Mouse (Mus musculus) lung, embryonic 16.5 days (tissue): ENCODE measurements around the gene Rad9a. TPM values are rescaled to one million over a fixed set of nuclear protein-coding genes. Genes with fewer than 3 reads are reported as not detected.

Source experiments
- ATAC-seq: fragments of 200-750 bp; cut with Nextera tagmentation; 2 replicates; pipeline ENCODE4 v1.8.0; 2017; ENCODE audit warnings: low read depth, mild to moderate bottlenecking, moderate library complexity
- H3K27ac ChIP-seq: fragments of 300-500 bp; sonication (generic); 2 replicates; pipeline ENCODE4 v1.5.1; 2014; ENCODE audit warnings: mild to moderate bottlenecking, control low read depth, low read length
- H3K27me3 ChIP-seq: fragments of 300-500 bp; sonication (generic); 2 replicates; pipeline ENCODE4 v1.6.1; 2014; ENCODE audit warnings: low read depth, low read length, mixed read lengths; ENCODE audit not compliant: control insufficient read depth, insufficient read depth
- H3K36me3 ChIP-seq: fragments of 300-500 bp; sonication (generic); 2 replicates; pipeline ENCODE4 v1.6.1; 2014; ENCODE audit warnings: low read length; ENCODE audit not compliant: control insufficient read depth, insufficient read depth
- H3K4me1 ChIP-seq: fragments of 300-500 bp; sonication (generic); replicated peaks from 2 replicates; pipeline ENCODE4 v1.6.1; 2014; ENCODE audit warnings: low read length, mixed read lengths; ENCODE audit not compliant: control insufficient read depth, insufficient read depth
- H3K4me2 ChIP-seq: fragments of 300-500 bp; sonication (generic); 2 replicates; pipeline ENCODE4 v1.6.1; 2014; ENCODE audit warnings: low read depth, low read length, control low read depth
- H3K4me3 ChIP-seq: fragments of 300-500 bp; sonication (generic); 2 replicates; pipeline ENCODE4 v1.5.1; 2014; ENCODE audit warnings: mild to moderate bottlenecking, low read length, control low read depth
- H3K9ac ChIP-seq: fragments of 300-500 bp; sonication (generic); 2 replicates; pipeline ENCODE4 v1.6.1; 2014; ENCODE audit warnings: low read length, control low read depth
- H3K9me3 ChIP-seq: fragments of 300-500 bp; sonication (generic); 2 replicates; pipeline ENCODE4 v1.6.1; 2016; ENCODE audit warnings: low read length; ENCODE audit not compliant: control insufficient read depth
- WGBS: fragments of 180-500 bp; shearing (Covaris S2); extraction: QIAGEN DNeasy Blood & Tissue Kit; methylation state at CpG from one replicate; pipeline ENCODE4 v1.1.7; 2014; 5-methylcytosine and 5-hydroxymethylcytosine counted together
- polyA plus RNA-seq: library from polyadenylated mRNA; unstranded; fragments of >200 nt; fragmentation: Nextera tagmentation; extraction: Ambion mirVana; gene quantifications from 2 replicates; pipeline ENCODE4 v1.2.1, GENCODE M21; 2015

Rad9a gene
- polyA plus RNA-seq, 1 experiment from 2014 or later: 33.6 TPM

DNA sequence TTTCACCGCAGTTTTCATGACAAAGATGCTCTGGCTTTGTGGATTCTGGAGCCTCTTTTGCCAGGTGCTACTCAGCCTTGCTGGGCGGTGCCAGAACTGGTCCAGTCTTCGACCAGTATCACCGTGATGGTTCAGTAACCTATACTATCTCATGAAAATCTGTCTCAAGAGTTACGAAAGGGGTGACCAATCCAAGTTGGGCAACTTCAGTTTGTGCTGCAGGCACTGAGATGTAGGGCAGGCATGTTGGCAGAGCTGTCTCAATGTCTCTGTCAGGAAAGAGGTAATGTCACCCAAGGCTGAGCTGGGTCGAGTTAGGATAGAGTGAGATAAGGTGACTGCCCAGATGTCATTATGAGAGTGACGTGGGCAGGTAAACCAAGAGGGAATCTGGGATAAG, 21.1 kb downstream of the Rad9a start:
- Histone ChIP-seq H3K9me3 (no peaks in the 10 kb centered on the region), H3K27me3 (no peaks in the 10 kb centered on the region), H3K4me2 (no peak overlapping the region), H3K4me3 (no peak overlapping the region), H3K36me3 (no peaks in the 10 kb centered on the region), H3K9ac (no peak overlapping the region), H3K4me1 (peaks cover 4% of the 10 kb centered on the region), H3K27ac (no peak overlapping the region)
- 80% methylated on average over 7 of the region's 7 CpGs for WGBS
- ATAC-seq: no peak

DNA sequence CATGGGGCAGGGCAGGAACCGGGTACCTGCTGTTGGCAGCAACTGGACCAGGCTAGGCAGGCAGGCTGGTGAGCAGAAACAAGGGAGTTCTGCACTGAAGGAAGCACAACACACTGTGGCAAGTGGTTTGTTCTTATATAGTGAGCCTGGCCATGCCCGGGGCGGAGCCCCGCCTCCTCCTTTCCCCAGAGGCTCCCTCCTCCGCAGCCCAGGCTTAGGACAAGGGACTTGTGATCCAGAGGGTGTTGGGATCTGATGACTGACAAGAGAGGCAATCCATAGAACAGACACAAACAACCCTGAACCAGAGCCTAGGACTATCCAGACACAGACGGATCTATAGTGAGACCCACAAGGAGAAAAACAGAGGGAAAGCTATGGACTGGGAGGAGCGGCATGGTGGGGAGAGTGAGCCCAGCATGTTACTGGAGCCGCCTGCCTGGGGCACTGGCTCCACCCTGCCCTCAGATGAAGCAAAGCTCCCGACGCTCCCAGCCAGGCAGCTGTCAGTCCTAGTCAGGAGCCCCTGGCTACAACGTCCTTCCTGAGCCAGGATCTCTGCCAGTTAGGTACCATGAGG, 26.0 kb downstream of the Rad9a start, which contains the start of gene Carns1:
Gene Carns1, minus strand, starts transcription at position 112 of the 580 bp plus-strand sequence.
- H3K4me3 ChIP-seq: peak within 1 kb of the TSS; percentile 8; the same call in 1 of the 2 replicates
- H3K9ac ChIP-seq: peak within 1 kb of the TSS; percentile 6
- H3K27me3 ChIP-seq: no peaks in the 10 kb centered on the region
- ATAC-seq: peak; percentile 63
- 5% methylated on average over 11 of the region's 11 CpGs for WGBS
- H3K4me2 ChIP-seq: peak within 1 kb of the TSS; percentile 44
- H3K27ac ChIP-seq: no peak within 1 kb of the TSS
- no peaks in the 10 kb centered on the region for H3K36me3 ChIP-seq
- no peaks in the 10 kb centered on the region for H3K9me3 ChIP-seq
- peaks cover 7% of the 10 kb centered on the region for H3K4me1 ChIP-seq

DNA sequence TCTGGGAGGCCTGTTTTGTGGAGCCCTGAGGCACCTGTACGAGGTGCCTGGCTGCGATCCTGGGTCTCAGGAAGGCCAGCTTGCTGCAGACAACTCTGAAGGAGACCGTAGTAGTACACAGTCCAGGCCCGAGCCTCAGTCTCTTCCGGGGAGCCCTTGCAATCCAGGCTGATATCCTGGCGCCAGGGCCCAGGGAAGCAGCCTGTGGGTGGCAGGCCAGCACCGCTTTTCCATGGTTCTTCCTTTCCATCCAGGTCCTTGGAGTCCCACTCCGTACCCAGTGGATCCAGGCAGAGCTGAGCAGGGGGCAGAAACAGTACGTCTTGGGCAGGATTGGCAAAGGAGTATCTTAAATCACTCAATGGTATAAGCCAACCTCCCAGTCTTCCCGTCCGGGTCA, 28.5 kb downstream of the Rad9a start:
- Histone ChIP-seq H3K36me3 (no peaks in the 10 kb centered on the region), H3K27ac (no peak overlapping the region), H3K4me1 (peaks cover 14% of the 10 kb centered on the region), H3K9ac (peak overlapping the region; percentile 5; the same call in 1 of the 2 replicates), H3K4me3 (no peak overlapping the region), H3K9me3 (no peaks in the 10 kb centered on the region), H3K4me2 (no peak overlapping the region), H3K27me3 (no peaks in the 10 kb centered on the region)
- WGBS: 58% methylated on average over 11 of the region's 11 CpGs
- no peak for ATAC-seq

DNA sequence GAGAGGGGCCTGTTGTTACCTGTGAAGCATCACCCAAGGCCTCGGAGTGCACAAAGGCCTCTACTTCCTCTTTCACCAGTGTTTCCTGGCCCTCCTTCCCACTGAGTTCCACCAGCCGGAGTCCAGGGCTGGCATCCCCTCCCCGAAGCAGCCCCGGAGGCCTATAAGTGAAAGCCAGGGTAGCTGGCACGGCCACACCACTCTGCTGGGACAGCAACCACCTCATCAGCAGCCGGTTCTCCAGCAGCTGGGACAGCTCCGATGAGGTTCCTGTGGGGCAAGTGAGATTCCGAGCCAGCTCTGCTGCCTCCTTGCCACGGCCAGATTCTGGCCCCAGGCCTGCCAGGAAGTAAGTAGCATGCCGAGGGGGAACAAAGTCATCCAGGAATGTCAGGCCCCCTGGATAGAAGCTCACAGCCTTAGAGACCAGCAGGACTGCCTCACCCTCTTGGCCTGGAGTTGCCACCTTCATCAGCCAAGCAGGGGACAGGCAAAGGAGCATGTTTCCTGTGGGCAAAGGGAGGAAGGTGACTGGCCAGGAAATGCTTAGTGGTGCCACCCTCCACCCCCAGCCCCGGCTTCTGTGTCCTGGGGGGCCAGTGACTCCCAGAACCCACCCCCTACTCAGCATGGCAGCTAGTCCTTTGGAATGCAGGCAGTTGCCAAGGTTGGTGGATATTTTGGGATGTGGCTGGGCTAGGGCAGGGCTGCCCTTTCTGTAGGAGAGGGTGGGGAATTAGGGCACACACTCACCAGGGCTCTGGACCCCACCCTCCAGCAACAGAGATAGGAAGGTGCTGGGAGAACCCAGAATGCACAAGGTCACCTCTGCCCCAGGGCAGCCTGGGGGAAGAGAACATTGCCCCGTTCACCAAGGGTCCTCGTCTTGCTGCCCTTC, 29.8 kb downstream of the Rad9a start:
- no peak for ATAC-seq
- Histone ChIP-seq H3K4me1 (peaks cover 14% of the 10 kb centered on the region), H3K36me3 (no peaks in the 10 kb centered on the region), H3K27ac (0 out of 2 replicates have a peak overlapping the region, but pooled peaks have one; percentile 27), H3K4me3 (no peak overlapping the region), H3K27me3 (no peaks in the 10 kb centered on the region), H3K9me3 (no peaks in the 10 kb centered on the region), H3K9ac (peak overlapping the region; percentile 25; the same call in 1 of the 2 replicates), H3K4me2 (no peak overlapping the region)
- 49% methylated on average over 13 of the region's 13 CpGs for WGBS

DNA sequence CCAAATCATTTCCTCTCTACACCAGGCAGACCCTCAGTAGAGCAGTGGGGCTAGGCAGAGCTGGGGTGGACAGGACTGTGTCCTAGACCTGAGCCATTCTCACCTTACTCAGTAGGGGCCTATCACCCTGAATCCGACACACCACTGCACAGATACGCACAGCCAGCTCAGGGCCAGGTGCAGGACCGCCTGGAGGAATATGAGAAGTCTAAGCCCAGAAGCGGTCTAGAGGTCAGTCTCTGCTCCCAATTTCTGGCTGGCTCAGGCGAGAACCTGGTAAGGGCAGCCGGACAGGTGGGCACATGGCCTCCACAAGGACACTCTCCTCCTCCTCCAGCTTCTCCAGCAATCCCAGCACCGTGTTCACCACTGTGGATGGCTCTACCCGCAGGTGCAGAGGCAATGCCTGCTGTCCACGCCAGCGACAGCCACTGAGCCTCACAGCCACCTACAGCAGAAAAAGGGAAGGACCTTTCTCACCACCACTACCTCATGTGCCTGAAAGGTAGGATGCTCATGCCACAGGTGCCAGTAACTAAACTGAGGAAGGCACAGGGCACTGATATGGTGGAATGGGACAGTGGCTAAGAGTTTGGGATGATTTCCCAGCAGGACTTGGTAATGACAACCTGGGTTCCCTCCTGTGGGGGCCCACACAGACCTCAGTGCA, 30.6 kb downstream of the Rad9a start:
- Histone ChIP-seq H3K9me3 (no peaks in the 10 kb centered on the region), H3K36me3 (no peaks in the 10 kb centered on the region), H3K4me2 (no peak overlapping the region), H3K27ac (no peak overlapping the region), H3K4me3 (no peak overlapping the region), H3K4me1 (peaks cover 14% of the 10 kb centered on the region), H3K9ac (no peak overlapping the region), H3K27me3 (no peaks in the 10 kb centered on the region)
- WGBS: 92% methylated on average over 10 of the region's 10 CpGs
- ATAC-seq: no peak

DNA sequence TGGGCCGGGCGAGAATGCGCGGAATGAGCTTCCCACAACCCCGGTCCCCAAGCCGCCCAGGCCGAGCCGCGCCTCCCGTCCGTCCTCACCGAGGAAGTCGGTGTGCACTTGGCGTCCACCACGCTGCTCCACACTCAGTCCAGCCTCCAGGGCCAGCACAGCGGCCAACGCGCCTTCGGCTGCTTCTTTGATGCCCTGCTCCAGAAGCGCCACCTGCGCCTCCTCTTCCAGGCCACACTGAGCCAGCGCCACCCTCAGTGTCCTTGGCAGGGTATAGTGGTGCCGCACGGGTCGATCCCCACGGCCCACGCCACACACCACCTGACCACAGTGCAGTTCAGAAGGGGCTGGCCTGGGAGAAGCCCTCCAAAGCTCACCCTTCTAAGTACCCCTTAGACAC, 31.7 kb downstream of the Rad9a start:
- Histone ChIP-seq H3K27me3 (no peaks in the 10 kb centered on the region), H3K4me2 (peak overlapping the region; percentile 70), H3K9ac (peak overlapping the region; percentile 82), H3K36me3 (no peaks in the 10 kb centered on the region), H3K9me3 (no peaks in the 10 kb centered on the region), H3K27ac (peak overlapping the region; percentile 77), H3K4me3 (peak overlapping the region; percentile 49), H3K4me1 (peaks cover 14% of the 10 kb centered on the region)
- 5% methylated on average over 27 of the region's 27 CpGs for WGBS
- peak; percentile 58 for ATAC-seq

DNA sequence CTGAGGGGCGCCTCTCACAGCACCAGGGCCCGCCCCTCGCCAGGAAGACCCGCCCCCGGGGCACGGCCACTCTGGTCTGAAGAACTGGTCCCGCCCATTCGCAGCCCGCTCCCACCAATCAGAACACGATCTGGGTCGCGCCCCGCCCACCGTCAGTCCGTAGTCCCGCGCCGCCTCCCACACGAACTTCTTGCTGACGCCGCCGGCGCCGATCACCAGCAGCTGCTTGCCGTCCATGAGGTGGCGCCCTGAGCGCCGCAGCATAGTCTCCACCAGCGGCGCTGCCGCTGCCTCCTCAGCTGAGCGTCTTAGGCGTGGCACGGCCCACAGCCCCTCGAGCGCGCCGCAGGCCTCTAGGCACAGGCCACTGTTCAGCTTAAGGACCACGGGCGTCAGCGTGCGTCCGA, 32.1 kb downstream of the Rad9a start:
- peaks cover 14% of the 10 kb centered on the region for H3K4me1 ChIP-seq
- peak; percentile 96 for ATAC-seq

DNA sequence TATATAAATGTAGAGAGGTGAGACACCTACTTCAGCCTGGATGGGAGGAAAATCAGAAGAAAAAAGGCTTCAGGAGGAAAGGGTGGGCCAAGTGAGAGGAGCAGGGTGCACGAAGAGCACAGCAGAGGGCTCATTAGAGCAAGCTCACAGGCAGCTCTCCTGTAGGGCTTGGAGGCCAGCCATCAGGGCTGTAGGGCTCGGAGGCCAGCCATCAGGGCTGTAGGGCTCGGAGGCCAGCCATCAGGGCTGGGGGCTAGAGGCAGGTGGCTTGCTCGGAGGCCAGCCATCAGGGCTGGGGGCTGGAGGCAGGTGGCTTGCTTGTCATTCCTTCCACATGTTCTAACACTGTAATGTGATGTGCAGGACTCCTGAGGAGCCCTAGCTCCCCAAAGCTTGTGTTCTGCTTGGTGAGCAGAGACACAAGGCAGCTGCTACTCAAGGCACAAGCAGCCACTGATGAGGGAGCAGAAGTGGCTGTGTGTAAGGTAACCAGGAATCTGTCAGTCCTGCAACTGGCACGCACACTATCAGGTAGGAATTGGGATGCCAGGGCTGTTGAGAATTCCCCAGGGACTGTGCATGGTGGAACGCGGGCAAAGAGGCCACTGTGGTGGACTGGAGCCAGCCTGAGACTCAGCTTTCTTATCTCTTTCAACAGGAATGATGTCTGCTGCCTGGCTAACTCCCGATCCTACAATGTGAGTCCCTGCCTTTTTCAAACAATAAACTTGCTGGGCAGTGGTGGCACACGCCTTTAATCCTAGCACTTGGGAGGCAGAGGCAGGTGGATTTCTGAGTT, 34.6 kb downstream of the Rad9a start:
- no peaks in the 10 kb centered on the region for H3K9me3 ChIP-seq
- no peak overlapping the region for H3K9ac ChIP-seq
- peaks cover 25% of the 10 kb centered on the region for H3K4me1 ChIP-seq
- ATAC-seq: no peak
- H3K27me3 ChIP-seq: no peaks in the 10 kb centered on the region
- no peak overlapping the region for H3K4me3 ChIP-seq
- no peaks in the 10 kb centered on the region for H3K36me3 ChIP-seq
- H3K4me2 ChIP-seq: no peak overlapping the region
- WGBS: 64% methylated on average over 9 of the region's 9 CpGs
- H3K27ac ChIP-seq: no peak overlapping the region

More for the DNA sequence above, 32.1 kb downstream of the Rad9a start:
- WGBS: under 1% methylated on average over 43 of the region's 43 CpGs
- H3K4me3 ChIP-seq: peak overlapping the region; percentile 49
- H3K9me3 ChIP-seq: no peaks in the 10 kb centered on the region
- peak overlapping the region; percentile 77 for H3K27ac ChIP-seq
- H3K36me3 ChIP-seq: no peaks in the 10 kb centered on the region
- H3K4me2 ChIP-seq: peak overlapping the region; percentile 70
- H3K27me3 ChIP-seq: no peaks in the 10 kb centered on the region
- peak overlapping the region; percentile 82 for H3K9ac ChIP-seq
